Mouse (Mus musculus) limb, embryonic 13.5 days (tissue): Measurements from ENCODE around the gene Rpl6. TPM values are rescaled to one million over a fixed set of nuclear protein-coding genes. Genes with fewer than 3 reads are reported as not detected.

Source experiments
- ATAC-seq: fragments of 200-750 bp; cut with Nextera tagmentation; 2 replicates; pipeline ENCODE4 v1.8.0; 2017; ENCODE audit warnings: low read depth, moderate number of reproducible peaks, moderate TSS enrichment; ENCODE audit not compliant: low FRiP score
- H3K27ac ChIP-seq: fragments of 300-500 bp; sonication (generic); 2 replicates; pipeline ENCODE4 v1.5.1; 2015; ENCODE audit warnings: inconsistent platforms, mild to moderate bottlenecking, moderate library complexity
- H3K27me3 ChIP-seq: fragments of 300-500 bp; sonication (generic); 2 replicates; pipeline ENCODE4 v1.6.1; 2015; ENCODE audit warnings: mild to moderate bottlenecking, inconsistent platforms
- H3K36me3 ChIP-seq: fragments of 300-500 bp; sonication (generic); 2 replicates; pipeline ENCODE4 v1.6.1; 2015; ENCODE audit warnings: inconsistent platforms, mild to moderate bottlenecking, moderate library complexity
- H3K4me1 ChIP-seq: fragments of 300-500 bp; sonication (generic); 2 replicates; pipeline ENCODE4 v1.6.1; 2015; ENCODE audit warnings: inconsistent platforms
- H3K4me2 ChIP-seq: fragments of 300-500 bp; sonication (generic); replicated peaks from 2 replicates; pipeline ENCODE4 v1.6.1; 2015; ENCODE audit warnings: inconsistent platforms, mild to moderate bottlenecking, moderate library complexity
- H3K4me3 ChIP-seq: fragments of 300-500 bp; sonication (generic); 2 replicates; pipeline ENCODE4 v1.5.1; 2015; ENCODE audit warnings: moderate library complexity, mild to moderate bottlenecking, inconsistent platforms
- H3K9ac ChIP-seq: fragments of 300-500 bp; sonication (generic); 2 replicates; pipeline ENCODE4 v1.6.1; 2015; ENCODE audit warnings: mild to moderate bottlenecking, inconsistent platforms
- H3K9me3 ChIP-seq: fragments of 300-500 bp; sonication (generic); 2 replicates; pipeline ENCODE4 v1.6.1; 2016; ENCODE audit warnings: inconsistent platforms
- WGBS: fragments of 180-500 bp; shearing (Covaris S2); methylation state at CpG from one replicate; pipeline ENCODE4 v1.1.7; 2015; 5-methylcytosine and 5-hydroxymethylcytosine counted together
- polyA plus RNA-seq: library from polyadenylated mRNA; unstranded; fragments of >200 nt; fragmentation: Nextera tagmentation; extraction: Ambion mirVana; gene quantifications from 2 replicates; pipeline ENCODE4 v1.2.1, GENCODE M21; 2015

Gene Rpl6
- polyA plus RNA-seq, 1 experiment from 2014 or later: 616 TPM

DNA sequence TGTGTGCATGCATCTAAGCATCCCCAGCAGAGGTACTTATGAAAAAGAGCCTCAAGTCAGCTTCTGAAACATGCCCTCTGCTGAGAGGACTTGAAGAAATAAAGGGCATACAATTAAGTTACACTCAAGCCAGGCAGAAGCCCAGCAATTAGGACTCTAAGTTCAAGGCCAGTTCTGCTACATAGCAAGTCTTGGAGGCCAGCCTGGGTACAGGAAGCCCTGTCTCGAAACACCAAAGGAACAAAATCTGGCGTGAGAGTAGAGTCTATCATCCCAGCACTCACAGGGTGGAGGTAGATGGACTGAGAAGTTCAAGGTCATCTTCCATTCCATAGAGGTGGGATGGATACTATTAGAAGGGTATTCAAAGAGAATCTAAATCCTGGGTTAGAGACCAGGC, 19.9 kb upstream of the Rpl6 start:
- Histone ChIP-seq H3K36me3 (no peaks in the 10 kb centered on the region), H3K4me3 (no peak overlapping the region), H3K9ac (no peak overlapping the region), H3K4me2 (no peak overlapping the region), H3K27me3 (no peaks in the 10 kb centered on the region), H3K9me3 (no peaks in the 10 kb centered on the region), H3K4me1 (peaks cover 39% of the 10 kb centered on the region), H3K27ac (no peak overlapping the region)
- 59% methylated on average over 2 of the region's 2 CpGs for WGBS
- ATAC-seq: no peak

DNA sequence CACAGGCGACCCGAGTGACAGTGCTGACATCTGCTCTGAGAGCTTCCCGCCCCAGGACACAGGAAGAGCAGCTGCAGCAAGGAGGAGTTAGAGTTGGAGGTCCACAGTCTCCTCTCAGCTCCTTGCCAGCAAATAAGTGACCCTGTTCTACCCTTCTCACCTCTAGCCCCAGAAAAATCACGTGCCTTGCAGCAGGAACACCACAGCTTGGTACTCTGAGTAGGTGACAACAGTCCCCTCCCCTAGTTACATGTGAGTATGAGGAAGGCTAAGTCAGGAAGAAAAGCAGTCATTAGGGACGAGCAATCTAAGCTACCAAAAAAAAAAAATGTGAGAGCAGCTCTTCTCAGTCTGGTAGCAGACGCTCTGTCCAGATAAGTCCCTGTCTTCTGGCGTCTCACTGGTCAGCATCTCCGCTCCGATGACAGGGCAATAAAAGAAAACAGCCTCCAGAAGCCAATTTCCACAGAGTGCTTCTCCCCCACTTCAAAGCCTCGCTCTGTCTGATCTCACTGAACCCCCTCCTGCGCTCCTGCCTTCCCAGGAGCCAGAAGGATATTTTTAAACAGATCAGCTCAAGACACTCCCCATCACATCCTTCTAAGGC, 19.2 kb upstream of the Rpl6 start:
- H3K4me3 ChIP-seq: no peak overlapping the region
- H3K27me3 ChIP-seq: no peaks in the 10 kb centered on the region
- no peaks in the 10 kb centered on the region for H3K9me3 ChIP-seq
- no peak overlapping the region for H3K27ac ChIP-seq
- peaks cover 43% of the 10 kb centered on the region for H3K4me1 ChIP-seq
- no peak for ATAC-seq
- no peaks in the 10 kb centered on the region for H3K36me3 ChIP-seq
- no peak overlapping the region for H3K4me2 ChIP-seq
- H3K9ac ChIP-seq: no peak overlapping the region
- WGBS: 15% methylated on average over 11 of the region's 11 CpGs

DNA sequence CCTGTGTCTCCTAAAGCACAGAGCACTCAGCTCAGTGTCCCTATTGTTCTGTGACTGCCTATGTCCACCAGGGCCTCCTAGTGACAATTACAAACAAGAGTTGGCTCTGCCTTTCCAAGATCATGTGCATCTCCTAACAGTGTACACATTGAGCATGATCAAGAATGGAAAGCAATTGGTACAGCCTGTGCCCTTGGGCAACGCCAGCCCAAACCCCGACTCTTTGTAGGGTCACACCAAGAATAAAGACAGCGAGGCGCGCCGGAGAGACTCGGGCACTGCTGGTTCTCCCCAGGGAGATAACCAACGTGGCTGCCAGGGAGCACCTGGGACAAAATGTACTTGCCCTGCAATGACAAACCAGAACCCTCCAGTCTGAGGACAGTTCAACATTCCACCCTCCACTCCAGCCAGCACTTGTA, 16.7 kb upstream of the Rpl6 start:
- 85% methylated on average over 8 of the region's 8 CpGs for WGBS
- Histone ChIP-seq H3K27me3 (no peaks in the 10 kb centered on the region), H3K9ac (no peak overlapping the region; the same call in 1 of the 2 replicates), H3K27ac (no peak overlapping the region), H3K36me3 (no peaks in the 10 kb centered on the region), H3K4me3 (no peak overlapping the region), H3K4me1 (peaks cover 48% of the 10 kb centered on the region), H3K4me2 (no peak overlapping the region), H3K9me3 (no peaks in the 10 kb centered on the region)
- no peak for ATAC-seq

DNA sequence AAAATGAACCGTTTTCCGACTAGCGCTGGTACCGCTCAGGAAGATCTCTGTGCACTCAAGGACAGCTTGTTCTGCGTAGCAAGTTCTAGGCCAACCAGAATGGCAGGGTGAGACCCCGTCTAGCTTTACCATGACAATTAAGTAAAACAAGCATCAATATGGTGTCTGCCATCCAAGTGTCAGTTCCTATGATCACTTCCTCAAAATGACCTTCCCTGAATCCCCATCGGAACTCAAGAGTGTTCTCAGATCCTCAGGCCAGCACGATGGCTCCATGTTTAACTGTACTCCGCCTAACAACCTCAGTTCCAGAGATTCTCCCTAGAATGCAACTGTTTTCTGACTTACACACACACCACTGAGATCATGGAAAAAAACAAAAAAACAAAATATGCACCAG, 16.0 kb upstream of the Rpl6 start:
- Histone ChIP-seq H3K27ac (no peak overlapping the region), H3K9me3 (no peaks in the 10 kb centered on the region), H3K36me3 (no peaks in the 10 kb centered on the region), H3K9ac (no peak overlapping the region), H3K27me3 (no peaks in the 10 kb centered on the region), H3K4me1 (peaks cover 48% of the 10 kb centered on the region), H3K4me3 (no peak overlapping the region), H3K4me2 (no peak overlapping the region)
- ATAC-seq: no peak
- 91% methylated on average over 9 of the region's 9 CpGs for WGBS

DNA sequence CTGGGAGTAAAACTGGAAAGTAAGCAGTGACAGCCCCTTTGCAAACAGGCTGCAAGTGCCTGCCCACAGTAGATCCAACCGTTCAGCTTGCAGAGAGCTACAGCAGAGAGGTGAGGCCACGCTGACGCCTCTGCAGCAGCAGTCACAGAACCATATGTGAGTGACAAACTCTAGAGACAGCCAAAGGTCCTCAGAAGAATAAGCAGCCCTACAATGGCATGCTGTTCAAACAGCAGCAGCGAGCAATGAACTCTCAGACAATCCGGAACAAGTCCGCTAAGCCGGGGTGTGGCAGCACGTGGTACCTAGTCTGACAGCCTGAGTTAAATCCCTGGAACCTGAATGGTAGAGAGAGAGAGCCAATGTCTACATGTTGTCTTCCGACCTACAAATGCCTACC, 15.1 kb upstream of the Rpl6 start:
- H3K36me3 ChIP-seq: no peaks in the 10 kb centered on the region
- H3K9ac ChIP-seq: no peak overlapping the region; the same call in 1 of the 2 replicates
- no peaks in the 10 kb centered on the region for H3K9me3 ChIP-seq
- peak overlapping the region; percentile 16; the same call in 1 of the 2 replicates for H3K4me2 ChIP-seq
- no peak overlapping the region for H3K4me3 ChIP-seq
- no peaks in the 10 kb centered on the region for H3K27me3 ChIP-seq
- ATAC-seq: no peak
- 81% methylated on average over 9 of the region's 9 CpGs for WGBS
- H3K27ac ChIP-seq: no peak overlapping the region
- H3K4me1 ChIP-seq: peaks cover 48% of the 10 kb centered on the region

DNA sequence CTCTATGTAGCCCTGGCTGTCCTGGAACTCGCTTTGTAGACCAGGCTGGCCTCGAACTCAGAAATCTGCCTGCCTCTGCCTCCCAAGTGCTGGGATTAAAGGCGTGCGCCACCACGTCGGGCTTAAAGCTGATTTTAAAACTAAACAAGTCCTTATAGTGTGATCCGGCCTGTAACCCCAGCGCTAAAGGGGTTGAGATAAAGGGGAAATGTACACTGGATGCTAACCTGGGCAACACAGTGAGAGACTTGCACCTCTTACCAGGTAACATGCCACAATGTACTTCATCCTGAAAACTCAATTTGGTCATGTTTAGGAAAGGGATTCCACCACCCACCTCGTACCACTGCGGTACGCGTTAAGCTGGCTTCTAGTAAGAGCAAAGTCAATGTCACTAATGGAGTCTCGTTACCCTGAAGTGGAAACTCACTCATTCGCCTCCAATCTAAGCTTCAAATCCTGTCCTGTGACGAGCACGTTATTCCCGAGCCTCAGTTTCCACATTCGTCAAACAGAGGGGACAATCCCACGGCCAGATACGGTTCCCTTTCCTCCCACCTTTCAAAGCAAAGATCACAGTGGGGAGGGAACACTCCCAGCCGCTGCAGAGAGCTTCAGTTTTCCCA, 14.0 kb upstream of the Rpl6 start:
- no peaks in the 10 kb centered on the region for H3K9me3 ChIP-seq
- H3K36me3 ChIP-seq: no peaks in the 10 kb centered on the region
- no peak for ATAC-seq
- H3K4me1 ChIP-seq: peaks cover 39% of the 10 kb centered on the region
- 32% methylated on average over 21 of the region's 21 CpGs for WGBS
- peak overlapping the region; percentile 76 for H3K27ac ChIP-seq
- H3K9ac ChIP-seq: peak overlapping the region; percentile 97
- peak overlapping the region; percentile 93 for H3K4me3 ChIP-seq
- H3K27me3 ChIP-seq: no peaks in the 10 kb centered on the region
- H3K4me2 ChIP-seq: peak overlapping the region; percentile 85

DNA sequence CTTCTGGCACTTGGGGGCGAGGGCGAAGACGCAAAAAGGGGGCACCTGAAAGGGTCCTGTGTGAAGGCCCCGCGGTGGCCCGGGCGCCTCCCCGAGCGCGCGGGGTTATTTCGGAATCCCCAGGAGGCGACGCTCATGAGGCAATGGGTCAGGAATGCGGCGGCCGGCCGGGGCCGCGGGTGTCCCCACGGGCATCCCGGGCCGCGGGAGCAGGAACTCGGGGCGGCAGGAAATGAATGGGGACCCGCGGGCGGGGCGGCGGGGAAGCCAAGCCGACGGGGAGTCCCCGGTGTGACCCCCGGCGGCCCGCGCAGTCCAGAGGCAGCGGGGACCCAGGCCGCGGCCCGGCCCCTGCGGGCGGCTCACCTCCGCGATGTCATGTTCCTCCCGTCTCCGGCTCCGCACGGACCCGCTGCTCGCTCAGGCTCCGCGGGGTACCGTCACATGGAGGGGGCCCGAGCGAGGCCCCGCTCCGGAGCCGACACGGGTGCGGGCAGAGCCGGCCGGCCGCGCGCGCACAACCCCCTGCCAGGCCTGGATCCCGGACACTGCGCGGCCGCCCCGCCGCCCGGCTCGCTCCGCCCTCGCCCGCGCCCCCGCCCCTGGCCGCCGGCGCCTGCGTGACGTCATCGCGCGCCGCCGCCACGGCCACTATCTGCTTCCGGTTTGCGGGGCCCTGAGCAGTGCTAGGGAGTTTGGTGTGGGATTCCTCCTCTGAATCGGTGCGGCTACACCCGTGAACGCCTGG, 13.3 kb upstream of the Rpl6 start, which contains the start of gene Ptpn11:
Ptpn11 (minus strand) TSS at position 562 of the 748 bp plus-strand sequence.
- H3K4me2 ChIP-seq: peak within 1 kb of the TSS; percentile 85
- WGBS: under 1% methylated on average over 80 of the region's 98 CpGs
- H3K9me3 ChIP-seq: no peaks in the 10 kb centered on the region
- H3K4me3 ChIP-seq: peak within 1 kb of the TSS; percentile 93
- ATAC-seq: peak; percentile 93
- H3K36me3 ChIP-seq: no peaks in the 10 kb centered on the region
- peak within 1 kb of the TSS; percentile 97 for H3K9ac ChIP-seq
- peaks cover 32% of the 10 kb centered on the region for H3K4me1 ChIP-seq
- H3K27me3 ChIP-seq: no peaks in the 10 kb centered on the region
- peak within 1 kb of the TSS; percentile 76 for H3K27ac ChIP-seq

DNA sequence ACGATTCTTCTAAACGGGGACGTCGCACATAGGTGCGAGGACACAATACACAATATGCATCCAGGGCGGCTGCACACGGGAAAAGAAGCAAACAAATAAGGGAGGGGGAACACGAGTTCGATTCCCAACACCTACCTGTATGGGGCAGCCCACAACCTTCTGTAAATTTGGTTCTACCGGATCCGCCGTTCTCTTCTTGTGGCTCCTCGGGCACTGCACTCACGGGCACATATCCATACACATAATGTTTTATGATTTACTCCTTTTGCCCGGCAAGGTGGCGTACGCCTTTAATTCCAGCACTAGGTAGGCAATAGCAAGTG, 12.7 kb upstream of the Rpl6 start:
- no peaks in the 10 kb centered on the region for H3K27me3 ChIP-seq
- H3K4me1 ChIP-seq: peaks cover 27% of the 10 kb centered on the region
- peak overlapping the region; percentile 93 for H3K4me3 ChIP-seq
- peak overlapping the region; percentile 28; the same call in 1 of the 2 replicates for H3K27ac ChIP-seq
- WGBS: 8% methylated on average over 17 of the region's 17 CpGs
- peak; percentile 39; the same call in 1 of the 2 replicates for ATAC-seq
- H3K36me3 ChIP-seq: no peaks in the 10 kb centered on the region
- peak overlapping the region; percentile 97 for H3K9ac ChIP-seq
- H3K9me3 ChIP-seq: no peaks in the 10 kb centered on the region
- peak overlapping the region; percentile 85 for H3K4me2 ChIP-seq

DNA sequence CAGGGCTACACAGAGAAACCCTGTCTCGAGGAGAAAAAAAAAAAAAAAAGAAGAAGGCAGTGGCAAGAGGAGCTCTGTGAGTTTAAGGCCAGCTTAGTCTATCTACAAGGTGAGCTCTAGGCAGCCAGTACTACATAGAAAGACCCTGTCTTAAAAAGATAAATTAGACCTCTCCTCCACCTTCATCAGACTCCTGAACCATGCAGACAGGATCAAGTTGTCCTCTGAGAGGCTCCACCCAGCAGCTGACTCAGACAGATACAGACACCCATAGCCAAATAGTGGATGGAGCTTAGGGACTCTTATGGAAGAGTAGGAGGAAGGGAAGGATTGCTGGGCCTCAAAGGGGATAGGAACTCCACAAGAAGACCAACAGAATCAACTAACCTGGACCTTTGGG, 10.1 kb upstream of the Rpl6 start:
- WGBS: 14% methylated on average over 1 of the region's 1 CpGs
- H3K4me3 ChIP-seq: no peak overlapping the region

DNA sequence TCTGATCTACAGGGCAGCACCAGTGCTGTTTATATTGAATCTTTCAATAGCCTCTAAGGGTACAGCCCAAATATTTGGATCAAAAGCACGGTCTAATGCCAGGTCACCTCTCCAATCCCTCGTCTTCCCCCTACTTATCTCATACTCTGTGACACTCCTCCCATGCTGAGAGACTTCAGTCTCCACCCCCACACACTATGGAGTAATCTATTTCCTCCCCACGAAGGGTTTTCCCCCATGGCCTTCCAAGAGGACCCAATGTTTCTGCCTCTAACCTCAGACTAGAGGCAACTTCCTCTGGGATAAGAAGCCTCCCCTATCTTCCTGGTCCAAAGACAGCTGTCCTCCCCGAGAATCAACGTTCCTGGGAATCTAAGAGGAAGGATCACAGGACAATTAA, 7.5 kb upstream of the Rpl6 start:
- ATAC-seq: no peak
- WGBS: 41% methylated on average over 5 of the region's 5 CpGs
- no peak overlapping the region for H3K4me3 ChIP-seq
- H3K9me3 ChIP-seq: no peaks in the 10 kb centered on the region
- no peak overlapping the region for H3K9ac ChIP-seq
- H3K4me2 ChIP-seq: no peak overlapping the region
- no peaks in the 10 kb centered on the region for H3K4me1 ChIP-seq
- H3K36me3 ChIP-seq: no peaks in the 10 kb centered on the region
- H3K27ac ChIP-seq: no peak overlapping the region
- H3K27me3 ChIP-seq: no peaks in the 10 kb centered on the region

More for the DNA sequence above, 10.1 kb upstream of the Rpl6 start:
- peaks cover 11% of the 10 kb centered on the region for H3K4me1 ChIP-seq
- no peak overlapping the region for H3K27ac ChIP-seq
- H3K36me3 ChIP-seq: no peaks in the 10 kb centered on the region
- H3K27me3 ChIP-seq: no peaks in the 10 kb centered on the region
- no peaks in the 10 kb centered on the region for H3K9me3 ChIP-seq
- no peak for ATAC-seq
- H3K9ac ChIP-seq: no peak overlapping the region
- no peak overlapping the region for H3K4me2 ChIP-seq

DNA sequence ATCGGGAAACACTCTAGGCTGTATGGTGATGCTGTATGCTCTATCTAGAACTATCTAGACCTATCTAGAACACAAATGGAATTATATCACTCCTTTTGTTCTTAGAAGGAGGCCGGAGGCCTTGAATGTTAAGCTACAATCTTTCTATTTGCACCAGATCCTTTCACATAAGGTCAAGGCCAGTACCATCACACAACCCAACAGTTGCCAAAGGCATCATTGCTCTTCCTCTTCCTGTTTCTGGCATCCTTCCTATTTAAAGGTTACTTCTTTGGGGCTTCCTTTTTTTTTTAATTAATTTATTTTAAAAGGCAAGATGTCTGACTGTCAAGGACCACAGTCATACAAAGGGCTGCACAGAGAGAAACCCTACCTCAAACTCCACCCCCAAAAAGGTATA, 6.9 kb upstream of the Rpl6 start:
- Histone ChIP-seq H3K4me1 (no peaks in the 10 kb centered on the region), H3K27ac (no peak overlapping the region), H3K9me3 (no peaks in the 10 kb centered on the region), H3K36me3 (no peaks in the 10 kb centered on the region), H3K9ac (no peak overlapping the region), H3K4me2 (no peak overlapping the region), H3K4me3 (no peak overlapping the region), H3K27me3 (no peaks in the 10 kb centered on the region)
- 77% methylated on average over 2 of the region's 2 CpGs for WGBS
- no peak for ATAC-seq

DNA sequence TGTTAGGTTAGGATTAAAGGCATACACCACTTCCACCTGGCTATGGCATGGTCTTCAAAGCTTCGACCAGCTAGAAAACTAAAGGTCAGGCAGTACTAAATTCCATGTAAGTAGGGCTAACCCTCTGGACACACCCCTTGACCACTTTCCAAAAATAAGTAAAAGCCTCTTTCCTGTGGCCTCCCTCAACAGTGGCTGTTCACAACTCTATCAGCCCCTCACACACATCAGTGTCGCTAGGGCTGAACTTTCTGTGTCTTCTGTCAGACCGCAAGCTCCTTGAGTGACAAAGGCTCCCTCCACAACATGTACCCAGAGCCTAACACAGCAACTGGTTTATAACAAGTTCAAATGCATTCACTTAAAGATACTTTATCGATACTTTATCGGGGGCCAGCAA, 5.9 kb upstream of the Rpl6 start:
- no peak overlapping the region for H3K4me3 ChIP-seq
- no peak overlapping the region for H3K4me2 ChIP-seq
- no peaks in the 10 kb centered on the region for H3K27me3 ChIP-seq
- no peak for ATAC-seq
- WGBS: 77% methylated on average over 5 of the region's 5 CpGs
- H3K4me1 ChIP-seq: no peaks in the 10 kb centered on the region
- H3K36me3 ChIP-seq: no peaks in the 10 kb centered on the region
- no peaks in the 10 kb centered on the region for H3K9me3 ChIP-seq
- H3K27ac ChIP-seq: no peak overlapping the region
- H3K9ac ChIP-seq: no peak overlapping the region
